16 mouse cellular contexts compared by ENCODE assay signal in genomic region chr19:6313796-6314195, GRCm38 (mm10).
"Had no signal": no experiment of that assay in that cellular context is flagged by ENCODE, and none has a peak within 500 bp of the region (broad histone marks: within the 10 kb centered on the region; RNA-seq: fewer than 3 reads in every experiment).

No protein-coding gene starts in this region.

- H3K4me3 ChIP-seq: lung, embryonic 15.5 days; megakaryocyte, embryonic 14.5 days; midbrain, embryonic 13.5 days; midbrain, embryonic 15.5 days; neural tube, embryonic 12.5 days; stomach, embryonic 15.5 days had no signal

- DNase-seq: liver, postnatal 0 days; lung, adult 2 months; lung, postnatal 36 days; right cerebral cortex, postnatal 14 days; thymus, adult 2 months; thymus, postnatal 25 days; thymus, postnatal 4 days had no signal

- ATAC-seq: liver, postnatal 0 days; midbrain, embryonic 13.5 days; midbrain, embryonic 15.5 days had no signal

- H3K9ac ChIP-seq: liver, postnatal 0 days; lung, embryonic 15.5 days; midbrain, embryonic 13.5 days; midbrain, embryonic 15.5 days; neural tube, embryonic 12.5 days; stomach, embryonic 15.5 days had no signal

- H3K4me1 ChIP-seq: midbrain, embryonic 13.5 days; midbrain, embryonic 15.5 days; neural tube, embryonic 12.5 days had no signal

- H3K27ac ChIP-seq: lung, embryonic 15.5 days; macrophage; midbrain, embryonic 13.5 days; midbrain, embryonic 15.5 days; neural tube, embryonic 12.5 days; stomach, embryonic 15.5 days; stomach, postnatal 0 days had no signal

- H3K9me3 ChIP-seq: lung, embryonic 15.5 days; megakaryocyte, embryonic 14.5 days; midbrain, embryonic 13.5 days; midbrain, embryonic 15.5 days; neural tube, embryonic 12.5 days; stomach, embryonic 15.5 days had no signal

- H3K36me3 ChIP-seq: midbrain, embryonic 15.5 days had no signal

- H3K4me2 ChIP-seq: lung, embryonic 15.5 days; midbrain, embryonic 11.5 days; midbrain, embryonic 13.5 days; midbrain, embryonic 15.5 days; neural tube, embryonic 12.5 days; stomach, embryonic 15.5 days had no signal

- H3K27me3 ChIP-seq: lung, embryonic 15.5 days; midbrain, embryonic 13.5 days; midbrain, embryonic 15.5 days; neural tube, embryonic 12.5 days; stomach, embryonic 15.5 days had no signal
